Mouse (Mus musculus) heart, postnatal 36 days (tissue): ENCODE measurements around the gene Polr3e. TPM values are rescaled to one million over a fixed set of nuclear protein-coding genes. Genes with fewer than 3 reads are reported as not detected.
"Not testable (repeated sequence)": the region's sequence is repeated elsewhere in the genome, so short reads cannot be mapped to it uniquely, and the experiment has no call there.

ENCODE experiments used
- DNase-seq, 2 experiments: peaks; one replicate each; pipeline ENCODE4 v3.0.0; 2021 to 2022
- intact Hi-C: fragments of 180-260 bp; cut with DNase I; formaldehyde crosslinking; loops from one replicate; pipeline ENCODE4 v1.15.1; 2025
- total RNA-seq, 2 experiments: library from RNA; stranded (reverse); gene quantifications; 2 replicates each; pipeline ENCODE4 v1.2.3; 2021

The Polr3e gene
- total RNA-seq, 2 experiments from 2014 or later, result 8.2 to 10.5 TPM

GRCm38 (mm10) chr7:120970112-120970511 is 52.6 kb downstream of the Polr3e start:
- DNase-seq, result no peak
- intact Hi-C loops, result no loop called here

GRCm38 (mm10) chr7:120972471-120972870 is 54.9 kb downstream of the Polr3e start:
- intact Hi-C loops, result not testable (repeated sequence)

DNA sequence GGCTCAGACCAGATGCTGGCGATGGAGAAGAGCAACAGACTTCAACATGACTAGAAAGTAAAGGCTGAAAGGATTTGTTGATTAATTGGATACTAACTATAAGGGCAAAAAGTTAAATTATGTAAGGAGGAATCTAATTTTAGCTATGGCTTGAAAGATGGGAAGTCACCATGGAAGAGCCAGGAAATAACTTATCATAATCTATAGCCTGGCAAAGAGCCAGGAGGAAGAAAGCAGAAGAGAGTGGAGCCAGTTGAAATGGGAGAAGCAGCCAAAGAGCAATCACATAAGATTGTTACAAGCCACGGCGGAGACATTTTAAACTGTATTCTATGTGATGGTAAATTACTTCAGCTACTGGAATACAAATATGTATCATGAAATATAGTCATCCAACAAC is 56.5 kb downstream of the Polr3e start:
- intact Hi-C loops, result no loop called here

More at GRCm38 (mm10) chr7:120972471-120972870, 54.9 kb downstream of the Polr3e start:
- not testable (repeated sequence) for DNase-seq

GRCm38 (mm10) chr7:120977063-120977462 is 59.5 kb downstream of the Polr3e start:
- DNase-seq, result peak; percentile 51 to 60
- intact Hi-C loops, result no loop called here

More for the DNA sequence above, 56.5 kb downstream of the Polr3e start:
- DNase-seq, result no peak

GRCm38 (mm10) chr7:120980041-120980440 is 62.5 kb downstream of the Polr3e start:
- intact Hi-C loops, result loop anchor here (5.0 kb wide), 1 partner anchor 143 kb away; no protein-coding TSS in a partner anchor

GRCm38 (mm10) chr7:120980931-120981924 is 63.7 kb downstream of the Polr3e start:
- intact Hi-C loops, result loop anchor here (5.0 kb wide), 1 partner anchor 144 kb away; no protein-coding TSS in a partner anchor

More at GRCm38 (mm10) chr7:120980041-120980440, 62.5 kb downstream of the Polr3e start:
- DNase-seq, result no peak

GRCm38 (mm10) chr7:120982200-120982841 is 64.8 kb downstream of the Polr3e start, which contains the start of the genes Cdr2 and Mfsd13b:
Gene Cdr2 (minus strand): TSS chr7:120982312.
Gene Mfsd13b (plus strand): TSS chr7:120982509.
- intact Hi-C loops, result loop anchor here (2.0 to 5.0 kb wide), 2 partner anchors 52 to 145 kb away; partner anchors contain the start of gene Mettl9
- DNase-seq, result peak; percentile 96 to 98

More at GRCm38 (mm10) chr7:120980931-120981924, 63.7 kb downstream of the Polr3e start:
- DNase-seq, result peak; percentile 44 to 54

- intact Hi-C loops, result loop anchor here (2.0 to 5.0 kb wide), 2 partner anchors 52 to 146 kb away; partner anchors contain the start of gene Mettl9
These were observed 65.4 kb downstream of the Polr3e start for GRCm38 (mm10) chr7:120982968-120983367.

DNA sequence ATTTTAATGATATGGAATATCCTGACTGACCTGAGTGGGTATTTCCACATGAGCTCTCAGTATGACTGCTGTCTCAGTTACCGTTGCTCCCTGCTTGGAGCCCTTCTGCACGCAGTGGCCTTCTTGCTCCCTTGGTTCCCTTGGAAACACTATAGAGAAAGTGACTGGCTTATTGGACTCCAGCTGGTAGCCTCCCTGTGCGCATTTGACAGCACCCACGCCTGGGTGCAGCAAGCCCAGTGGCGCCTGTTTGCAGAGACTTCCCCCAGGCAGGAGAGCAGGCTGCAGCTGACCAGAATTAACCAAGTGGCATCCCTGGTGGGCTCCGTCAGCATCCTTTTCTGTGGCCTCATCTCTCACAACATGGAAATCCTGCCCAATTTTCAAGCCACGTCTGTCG is 73.6 kb downstream of the Polr3e start:
- DNase-seq, result no peak
- intact Hi-C loops, result loop anchor here (5.0 kb wide), 1 partner anchor 54 kb away; no protein-coding TSS in a partner anchor

More at GRCm38 (mm10) chr7:120982968-120983367, 65.4 kb downstream of the Polr3e start:
- DNase-seq, result no peak

Other genes starting within 250 kb of the Polr3e start
- not detected for gene Pdzd9, start 247.4 kb upstream of the Polr3e start, total RNA-seq
- gene Mosmo, start 240.1 kb upstream of the Polr3e start, total RNA-seq, result 10 to 100 TPM; 31.4 to 36.2 TPM
- 1 to 10 TPM; 2.9 to 5.7 TPM for gene Vwa3a, start 178.4 kb upstream of the Polr3e start, total RNA-seq
- under 1 TPM in 1 of 2 experiments, not detected in 1; 0.27 TPM for gene Gm5737, start 105.4 kb upstream of the Polr3e start, total RNA-seq
- gene Eef2k, start 74.9 kb upstream of the Polr3e start, total RNA-seq, result 10 to 100 TPM; 34.3 TPM
- gene Cdr2, start 64.6 kb downstream of the Polr3e start, total RNA-seq, result 10 to 100 TPM; 12.5 to 14.6 TPM
- not detected for gene Mfsd13b, start 64.8 kb downstream of the Polr3e start, total RNA-seq
- 10 to 100 TPM; 85.7 to 93.0 TPM for gene Mettl9, start 116.7 kb downstream of the Polr3e start, total RNA-seq
- 1 to 10 TPM; 1.5 to 2.9 TPM for gene Igsf6, start 156.8 kb downstream of the Polr3e start, total RNA-seq
- gene Otoa, start 163.9 kb downstream of the Polr3e start, total RNA-seq, result not detected